Mouse (Mus musculus) hindbrain, embryonic 16.5 days (tissue): ENCODE data around the gene Neurod2. TPM values are rescaled to one million over a fixed set of nuclear protein-coding genes. Genes with fewer than 3 reads are reported as not detected.

ENCODE experiments used
- ATAC-seq: fragments of 200-750 bp; cut with Nextera tagmentation; 2 replicates; pipeline ENCODE4 v1.8.0; 2017; ENCODE audit warnings: moderate TSS enrichment, moderate library complexity
- H3K27ac ChIP-seq: fragments of 300-500 bp; sonication (generic); 2 replicates; pipeline ENCODE4 v1.5.1; 2014; ENCODE audit warnings: low read depth, mild to moderate bottlenecking, control low read depth, low read length, moderate library complexity
- H3K27me3 ChIP-seq: fragments of 300-500 bp; sonication (generic); replicated peaks from 2 replicates; pipeline ENCODE4 v1.6.1; 2014; ENCODE audit warnings: low read length; ENCODE audit not compliant: control insufficient read depth, insufficient read depth
- H3K36me3 ChIP-seq: fragments of 300-500 bp; sonication (generic); 2 replicates; pipeline ENCODE4 v1.6.1; 2014; ENCODE audit warnings: mild to moderate bottlenecking, low read length, moderate library complexity, mixed read lengths; ENCODE audit not compliant: control insufficient read depth, insufficient read depth
- H3K4me1 ChIP-seq: fragments of 300-500 bp; sonication (generic); 2 replicates; pipeline ENCODE4 v1.6.1; 2014; ENCODE audit warnings: low read depth, low read length; ENCODE audit not compliant: control insufficient read depth, insufficient read depth
- H3K4me2 ChIP-seq: fragments of 300-500 bp; sonication (generic); 2 replicates; pipeline ENCODE4 v1.6.1; 2014; ENCODE audit warnings: mild to moderate bottlenecking, low read length, control low read depth, moderate library complexity
- H3K4me3 ChIP-seq: fragments of 300-500 bp; sonication (generic); 2 replicates; pipeline ENCODE4 v1.5.1; 2014; ENCODE audit warnings: mild to moderate bottlenecking, low read length, control low read depth, moderate library complexity
- H3K9ac ChIP-seq: fragments of 300-500 bp; sonication (generic); 2 replicates; pipeline ENCODE4 v1.6.1; 2014; ENCODE audit warnings: low read depth, mild to moderate bottlenecking, control low read depth, low read length, moderate library complexity
- H3K9me3 ChIP-seq: fragments of 300-500 bp; sonication (generic); 2 replicates; pipeline ENCODE4 v1.6.1; 2014; ENCODE audit warnings: mild to moderate bottlenecking, low read length, moderate library complexity; ENCODE audit not compliant: control insufficient read depth
- WGBS: fragments of 180-500 bp; shearing (Covaris S2); extraction: QIAGEN DNeasy Blood & Tissue Kit; methylation state at CpG from one replicate; pipeline ENCODE4 v1.1.7; 2014; 5-methylcytosine and 5-hydroxymethylcytosine counted together
- polyA plus RNA-seq: library from polyadenylated mRNA; unstranded; fragments of >200 nt; fragmentation: Nextera tagmentation; extraction: Ambion mirVana; gene quantifications from 2 replicates; pipeline ENCODE4 v1.2.1, GENCODE M21; 2015

Gene Neurod2
- polyA plus RNA-seq, 1 experiment from 2014 or later, result 23.4 TPM

GRCm38 (mm10) chr11:98329960-98330744 is 704 bp upstream of the Neurod2 start:
- peaks cover 26% of the 10 kb centered on the region for H3K4me1 ChIP-seq
- WGBS, result 22% methylated on average over 9 of the region's 9 CpGs
- peaks cover 49% of the 10 kb centered on the region for H3K27me3 ChIP-seq
- no peaks in the 10 kb centered on the region for H3K9me3 ChIP-seq
- H3K4me3 ChIP-seq, result no peak overlapping the region
- H3K9ac ChIP-seq, result no peak overlapping the region
- ATAC-seq, result no peak
- peak overlapping the region; percentile 59 for H3K27ac ChIP-seq
- no peaks in the 10 kb centered on the region for H3K36me3 ChIP-seq
- H3K4me2 ChIP-seq, result peak overlapping the region; percentile 8; the same call in 1 of the 2 replicates

GRCm38 (mm10) chr11:98328371-98329069 is 928 bp downstream of the Neurod2 start:
- Histone ChIP-seq H3K4me2 (peak overlapping the region; percentile 55), H3K27me3 (peaks cover 48% of the 10 kb centered on the region), H3K4me1 (peaks cover 18% of the 10 kb centered on the region), H3K27ac (peak overlapping the region; percentile 86), H3K9me3 (no peaks in the 10 kb centered on the region), H3K36me3 (no peaks in the 10 kb centered on the region), H3K4me3 (peak overlapping the region; percentile 49), H3K9ac (peak overlapping the region; percentile 67)
- 1% methylated on average over 47 of the region's 56 CpGs for WGBS
- 0 out of 2 replicates have a peak, but pooled peaks have one; percentile 37 for ATAC-seq

GRCm38 (mm10) chr11:98328031-98328370 is 1.4 kb downstream of the Neurod2 start:
- no peak for ATAC-seq
- peak overlapping the region; percentile 86 for H3K27ac ChIP-seq
- WGBS, result under 1% methylated on average over 35 of the region's 35 CpGs
- H3K27me3 ChIP-seq, result peaks cover 45% of the 10 kb centered on the region
- H3K4me3 ChIP-seq, result peak overlapping the region; percentile 49
- H3K4me2 ChIP-seq, result peak overlapping the region; percentile 55
- no peaks in the 10 kb centered on the region for H3K9me3 ChIP-seq
- peak overlapping the region; percentile 67 for H3K9ac ChIP-seq
- peaks cover 15% of the 10 kb centered on the region for H3K4me1 ChIP-seq
- H3K36me3 ChIP-seq, result no peaks in the 10 kb centered on the region

- WGBS, result under 1% methylated on average over 89 of the region's 97 CpGs
- Histone ChIP-seq H3K36me3 (no peaks in the 10 kb centered on the region), H3K9me3 (no peaks in the 10 kb centered on the region), H3K9ac (peak overlapping the region; percentile 67), H3K4me3 (peak overlapping the region; percentile 49), H3K27me3 (peaks cover 42% of the 10 kb centered on the region), H3K4me1 (peaks cover 15% of the 10 kb centered on the region), H3K27ac (peak overlapping the region; percentile 86), H3K4me2 (peak overlapping the region; percentile 55)
- ATAC-seq, result no peak
Observed at GRCm38 (mm10) chr11:98327136-98328030, 2.1 kb downstream of the Neurod2 start.

- peaks cover 40% of the 10 kb centered on the region for H3K27me3 ChIP-seq
- H3K9ac ChIP-seq, result peak overlapping the region; percentile 67
- peaks cover 15% of the 10 kb centered on the region for H3K4me1 ChIP-seq
- H3K9me3 ChIP-seq, result no peaks in the 10 kb centered on the region
- H3K27ac ChIP-seq, result peak overlapping the region; percentile 86
- H3K36me3 ChIP-seq, result no peaks in the 10 kb centered on the region
- peak overlapping the region; percentile 55 for H3K4me2 ChIP-seq
- ATAC-seq, result no peak
- under 1% methylated on average over 19 of the region's 19 CpGs for WGBS
- H3K4me3 ChIP-seq, result peak overlapping the region; percentile 49
Observed at GRCm38 (mm10) chr11:98326741-98327135, 2.7 kb downstream of the Neurod2 start.

- peak overlapping the region; percentile 55 for H3K4me2 ChIP-seq
- peak overlapping the region; percentile 36; the same call in 1 of the 2 replicates for H3K9ac ChIP-seq
- peaks cover 15% of the 10 kb centered on the region for H3K4me1 ChIP-seq
- H3K9me3 ChIP-seq, result no peaks in the 10 kb centered on the region
- H3K27ac ChIP-seq, result no peak overlapping the region; the same call in 1 of the 2 replicates
- H3K27me3 ChIP-seq, result peaks cover 34% of the 10 kb centered on the region
- 2% methylated on average over 20 of the region's 22 CpGs for WGBS
- no peaks in the 10 kb centered on the region for H3K36me3 ChIP-seq
- peak overlapping the region; percentile 25 for H3K4me3 ChIP-seq
- ATAC-seq, result no peak
Observed at GRCm38 (mm10) chr11:98325821-98326218, 3.6 kb downstream of the Neurod2 start.

GRCm38 (mm10) chr11:98325191-98325820 is 4.1 kb downstream of the Neurod2 start:
- ATAC-seq, result no peak
- H3K4me3 ChIP-seq, result peak overlapping the region; percentile 25
- H3K4me1 ChIP-seq, result peaks cover 15% of the 10 kb centered on the region
- H3K9me3 ChIP-seq, result no peaks in the 10 kb centered on the region
- WGBS, result 2% methylated on average over 14 of the region's 14 CpGs
- no peaks in the 10 kb centered on the region for H3K36me3 ChIP-seq
- no peak overlapping the region for H3K27ac ChIP-seq
- H3K4me2 ChIP-seq, result peak overlapping the region; percentile 55
- H3K27me3 ChIP-seq, result peaks cover 29% of the 10 kb centered on the region
- H3K9ac ChIP-seq, result peak overlapping the region; percentile 36; the same call in 1 of the 2 replicates

- no peak for ATAC-seq
- 0 out of 2 replicates have a peak overlapping the region, but pooled peaks have one; percentile 32 for H3K27ac ChIP-seq
- H3K27me3 ChIP-seq, result peaks cover 30% of the 10 kb centered on the region
- H3K4me1 ChIP-seq, result peaks cover 17% of the 10 kb centered on the region
- no peak overlapping the region; the same call in 1 of the 2 replicates for H3K9ac ChIP-seq
- 5% methylated on average over 9 of the region's 9 CpGs for WGBS
- H3K4me2 ChIP-seq, result peak overlapping the region; percentile 13
- H3K36me3 ChIP-seq, result no peaks in the 10 kb centered on the region
- no peak overlapping the region for H3K4me3 ChIP-seq
- no peaks in the 10 kb centered on the region for H3K9me3 ChIP-seq
Observed at GRCm38 (mm10) chr11:98323933-98324332, 5.5 kb downstream of the Neurod2 start.
